Mouse (Mus musculus): ENCODE results near the gene Fam155a.

DNA sequence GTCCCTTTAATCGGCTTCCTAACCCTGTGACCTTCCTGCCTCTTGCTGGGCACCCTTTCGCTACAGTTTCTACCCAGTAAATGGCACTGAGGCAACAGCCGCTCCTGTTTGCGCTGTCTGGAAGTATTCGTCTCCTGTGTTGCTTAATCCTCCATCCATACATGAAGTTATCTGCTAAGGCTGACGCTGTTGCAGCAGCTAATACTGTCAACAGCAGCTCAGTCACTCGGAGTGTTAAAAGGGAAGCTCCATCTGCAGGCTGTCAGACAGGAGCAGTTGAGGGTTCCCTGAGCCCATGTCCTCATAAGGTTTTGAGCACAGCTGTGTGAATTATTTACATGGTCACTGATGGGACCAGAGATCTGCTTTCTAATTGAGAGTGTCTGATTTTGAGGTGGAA lies 322.3 kb downstream of the Fam155a start:
- TF ChIP-seq POLR2A (IDR thresholded peaks at IDR 0.05; ENCODE audit: low read depth, low read length) (no peak), CTCF (IDR thresholded peaks at IDR 0.05; ENCODE audit: borderline replicate concordance, insufficient read depth, low read length) (no peak)

Measured in embryonic fibroblast, embryonic 13.5 days (primary cell).